Mouse (Mus musculus) stomach, postnatal 0 days (tissue): ENCODE results near the gene Hoxd4.

Source experiments
- CTCF ChIP-seq: IDR thresholded peaks from 2 replicates; pipeline ENCODE4 v1.5.1; 2016; ENCODE audit warnings: antibody characterized with exemption, low read depth, mild to moderate bottlenecking, moderate library complexity
- EP300 ChIP-seq: optimal IDR thresholded peaks from 2 replicates; pipeline ENCODE3; 2016; ENCODE audit warnings: antibody characterized with exemption

- TF ChIP-seq CTCF: no peak
- no peak for TF ChIP-seq EP300
Observed at GRCm38 (mm10) chr2:74700546-74701112, 11.1 kb upstream of the Hoxd4 start.
